Mouse (Mus musculus): ENCODE measurements around the gene Mfn1.

Gene Mfn1

DNA sequence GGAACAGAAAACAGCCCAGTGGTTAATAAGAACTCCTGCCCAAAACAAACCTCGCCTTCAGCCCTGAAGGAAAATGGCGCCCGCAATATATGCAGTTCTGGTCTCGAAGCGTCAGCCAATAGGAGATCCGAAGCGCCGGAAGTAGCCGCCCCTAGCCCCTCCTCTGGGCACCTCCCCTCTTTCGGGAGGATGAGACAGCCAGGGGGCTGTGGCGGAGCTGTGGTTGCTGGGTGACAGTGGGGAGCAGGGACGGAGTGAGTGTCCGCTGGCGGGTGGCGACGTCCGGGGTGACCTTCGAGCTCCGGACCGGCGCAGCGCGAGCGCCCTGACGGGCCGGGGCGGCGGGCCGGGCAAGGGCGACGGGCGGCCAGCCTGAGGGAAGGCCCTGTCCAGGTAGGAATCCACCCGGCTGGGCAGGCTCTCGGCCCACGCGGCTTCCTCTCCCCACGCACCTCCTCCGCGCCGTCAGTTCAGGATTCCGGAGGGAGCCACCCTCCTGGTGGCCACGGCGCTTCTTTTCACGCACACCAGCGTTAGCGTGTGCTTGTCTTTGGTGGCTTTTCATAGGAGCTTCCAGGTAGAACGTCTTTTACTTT lies at the start of gene Mfn1:
TSS of gene Mfn1 (plus strand) at position 163 of the 596 bp plus-strand sequence.
- DNase-seq (ENCODE audit: low spot score in 2 of 2) = peak; percentile 85 to 95

DNA sequence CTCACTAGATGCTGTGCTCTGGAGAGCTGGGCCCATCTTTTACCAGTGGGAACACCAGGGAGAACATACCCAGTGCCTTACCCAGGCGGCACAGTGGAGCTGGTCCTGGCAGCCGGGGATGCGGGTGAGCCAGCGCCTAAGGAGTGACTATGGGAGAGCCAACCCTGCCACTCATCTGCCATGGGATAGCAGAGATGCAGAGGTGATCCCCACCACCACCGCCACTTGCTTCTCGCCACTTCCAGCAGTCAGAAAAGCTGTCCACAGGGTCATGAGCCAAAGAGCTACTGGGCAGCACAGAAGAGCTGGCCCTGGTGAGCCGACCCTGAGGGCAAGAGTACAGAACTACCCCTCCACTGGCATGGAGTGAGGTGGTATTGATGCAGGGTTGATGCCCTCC lies 49.3 kb upstream of the Mfn1 start:
- no peak for DNase-seq (ENCODE audit: low spot score in 2 of 2)

DNA sequence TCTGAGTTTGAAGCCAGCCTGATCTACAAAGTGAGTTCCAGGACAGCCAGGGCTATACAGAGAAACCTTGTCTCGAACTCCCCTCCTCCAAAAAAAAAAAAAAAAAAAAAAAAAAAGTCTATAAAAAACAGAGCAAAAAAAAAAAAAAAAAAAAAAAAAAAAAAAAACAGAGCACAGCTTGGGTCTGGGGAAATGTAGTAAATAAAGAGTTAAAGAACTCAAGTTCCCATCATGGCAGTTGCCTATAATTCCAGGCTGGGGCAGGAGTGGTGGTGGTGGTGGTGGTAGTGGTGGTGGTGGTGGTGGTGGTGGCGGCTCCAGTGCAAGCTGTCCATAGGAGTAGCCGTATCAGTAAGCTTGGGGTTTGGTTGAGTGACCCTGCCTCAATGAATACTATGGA lies 46.2 kb upstream of the Mfn1 start:
- no peak for DNase-seq (ENCODE audit: low spot score in 2 of 2)

DNA sequence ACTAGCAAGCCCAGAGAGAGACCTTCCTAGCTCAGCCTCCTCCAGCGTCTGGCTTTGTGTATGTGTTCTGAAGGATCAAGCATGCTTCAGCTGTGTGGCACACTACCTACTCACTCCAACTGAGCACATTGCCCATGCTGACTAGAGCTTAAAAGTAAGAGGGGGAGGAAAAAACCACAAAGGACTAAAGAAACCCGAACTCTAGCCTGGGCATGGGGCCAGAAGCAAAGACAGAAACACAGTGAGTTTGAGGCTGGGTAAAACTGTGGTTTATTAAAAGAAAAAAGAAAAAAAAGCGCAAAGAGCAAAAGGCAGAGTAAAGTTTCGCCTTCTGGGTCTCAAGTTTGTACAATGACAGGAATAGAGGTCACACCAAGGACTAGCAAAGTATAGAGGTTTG lies 42.7 kb upstream of the Mfn1 start:
- no peak for DNase-seq (ENCODE audit: low spot score in 2 of 2)

DNA sequence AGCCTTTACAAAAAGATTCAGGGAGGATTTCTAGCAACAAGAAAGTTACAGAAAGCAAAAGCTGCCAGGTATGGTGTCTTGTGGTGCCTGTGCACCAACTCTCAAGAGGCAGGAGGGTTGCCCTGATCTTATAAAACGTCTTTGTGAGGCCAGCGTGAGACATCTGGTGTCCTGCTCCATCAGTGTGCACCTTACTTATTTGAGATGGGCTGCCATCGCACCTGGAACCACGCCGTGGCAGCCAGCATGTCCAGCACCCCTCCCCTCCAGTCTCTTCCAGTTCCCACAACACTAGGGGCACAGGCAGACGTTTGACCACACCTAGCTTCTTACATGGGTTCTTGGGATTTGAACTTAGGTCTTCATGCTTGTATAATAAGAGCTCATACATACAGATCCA lies 41.1 kb upstream of the Mfn1 start:
- no peak for DNase-seq (ENCODE audit: low spot score in 2 of 2)

DNA sequence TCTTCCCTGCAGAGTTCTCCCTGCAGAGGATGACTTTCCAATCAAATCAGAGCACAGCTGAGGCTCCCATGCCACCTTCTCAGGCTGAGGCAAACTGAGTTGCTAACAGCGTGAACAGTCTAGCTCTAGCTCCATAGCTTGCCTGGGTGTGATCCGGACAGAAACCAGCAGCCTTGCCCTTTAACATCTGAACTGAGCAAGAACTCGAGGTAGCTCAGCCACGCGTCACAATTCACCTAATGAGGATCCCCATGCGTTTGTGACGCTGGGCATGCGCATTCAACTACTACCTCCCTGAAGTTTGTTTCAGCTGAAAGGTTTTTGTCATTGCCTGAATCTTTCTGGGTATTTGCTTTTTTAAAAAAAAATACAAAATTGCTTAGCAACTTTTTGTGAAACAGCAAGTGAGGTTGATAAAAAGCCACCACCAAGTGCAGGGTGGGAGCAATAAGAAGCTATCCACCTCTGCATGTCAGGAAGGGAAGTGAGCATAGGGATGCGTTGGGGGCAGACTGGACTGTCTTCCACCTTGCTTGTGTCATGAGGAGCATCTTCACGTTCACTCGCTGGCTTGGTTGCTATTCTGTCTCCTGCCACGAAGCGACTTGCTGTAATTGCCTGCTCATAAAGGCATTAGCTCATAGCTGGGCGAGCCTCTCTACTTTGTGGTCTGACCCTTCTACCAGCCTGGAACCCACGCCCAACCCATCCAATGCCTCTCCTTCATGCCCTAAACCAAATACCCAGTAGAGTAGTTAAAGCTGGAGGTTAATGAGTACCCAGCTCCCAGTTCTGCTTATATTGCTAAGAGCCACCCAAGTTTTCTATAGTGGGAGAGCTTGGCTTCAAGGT lies 39.0 kb upstream of the Mfn1 start:
- DNase-seq (ENCODE audit: low spot score in 2 of 2) = no peak

DNA sequence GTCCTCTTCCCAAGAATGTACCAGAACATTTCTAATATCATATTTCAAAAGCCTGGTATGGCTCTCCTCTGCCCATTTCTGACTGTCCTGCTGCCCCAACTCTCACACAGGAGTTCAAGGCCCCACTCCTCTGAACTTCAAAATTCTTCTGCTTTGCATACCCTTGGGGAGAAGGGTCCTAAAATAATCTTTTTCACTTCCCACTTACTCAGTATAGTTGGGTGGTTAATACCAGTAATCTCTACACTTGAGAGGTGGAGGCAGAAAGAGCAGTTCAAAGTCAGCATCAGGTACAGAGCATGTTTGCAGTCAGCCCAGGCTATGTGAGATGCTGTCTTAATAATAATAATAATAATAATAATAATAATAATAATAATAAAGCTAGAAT lies 38.3 kb upstream of the Mfn1 start:
- no peak for DNase-seq (ENCODE audit: low spot score in 2 of 2)

DNA sequence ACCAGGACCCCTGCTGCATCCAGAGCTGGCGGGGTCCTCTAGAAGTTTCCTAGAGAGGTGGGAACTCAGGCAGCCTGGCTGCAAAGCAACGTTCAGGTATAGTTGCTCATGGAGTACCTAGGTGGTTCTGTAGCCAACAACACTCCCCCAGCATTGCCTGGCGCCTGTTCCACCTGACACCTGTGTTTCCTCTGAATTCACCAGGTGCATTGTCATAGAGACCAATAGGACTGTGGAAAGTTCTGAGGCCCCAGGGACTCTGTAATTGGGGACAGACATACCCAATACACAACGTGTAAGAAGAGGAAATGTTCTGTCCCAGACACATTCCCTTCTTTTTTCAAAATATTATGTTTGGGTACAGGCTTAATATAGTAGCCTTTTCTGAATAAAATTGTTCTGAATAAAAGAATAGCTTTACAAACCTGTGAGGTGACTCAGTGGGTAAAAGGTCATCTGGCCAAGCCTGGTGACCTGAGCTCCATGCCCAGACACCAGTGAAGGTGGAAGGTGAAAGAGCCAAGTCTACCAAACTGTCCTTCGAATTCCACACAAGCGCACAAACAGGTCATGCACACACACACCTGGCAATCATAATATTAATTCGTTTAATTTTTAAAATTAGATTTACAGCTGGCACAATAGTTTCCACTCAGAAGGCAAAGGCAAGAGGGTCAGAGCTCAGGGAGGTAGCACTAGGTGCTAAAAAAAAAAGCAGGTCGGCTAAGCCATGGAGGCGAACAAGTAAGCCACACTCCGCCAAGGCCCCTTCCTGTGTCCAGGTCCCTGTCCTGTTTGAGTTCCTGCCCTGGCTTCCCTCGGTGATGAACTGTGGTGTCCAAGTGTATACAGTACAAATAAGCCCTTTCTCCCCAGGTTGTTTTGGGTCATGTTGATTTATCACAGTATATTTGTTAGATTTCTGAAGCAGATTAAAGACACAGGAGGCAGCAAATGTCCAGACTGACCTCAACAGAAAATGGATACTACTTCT lies 36.9 kb upstream of the Mfn1 start, which contains the start of gene Kcnmb3:
TSS of gene Kcnmb3 (minus strand) at position 135 of the 994 bp plus-strand sequence.
- no peak for DNase-seq (ENCODE audit: low spot score in 2 of 2)

DNA sequence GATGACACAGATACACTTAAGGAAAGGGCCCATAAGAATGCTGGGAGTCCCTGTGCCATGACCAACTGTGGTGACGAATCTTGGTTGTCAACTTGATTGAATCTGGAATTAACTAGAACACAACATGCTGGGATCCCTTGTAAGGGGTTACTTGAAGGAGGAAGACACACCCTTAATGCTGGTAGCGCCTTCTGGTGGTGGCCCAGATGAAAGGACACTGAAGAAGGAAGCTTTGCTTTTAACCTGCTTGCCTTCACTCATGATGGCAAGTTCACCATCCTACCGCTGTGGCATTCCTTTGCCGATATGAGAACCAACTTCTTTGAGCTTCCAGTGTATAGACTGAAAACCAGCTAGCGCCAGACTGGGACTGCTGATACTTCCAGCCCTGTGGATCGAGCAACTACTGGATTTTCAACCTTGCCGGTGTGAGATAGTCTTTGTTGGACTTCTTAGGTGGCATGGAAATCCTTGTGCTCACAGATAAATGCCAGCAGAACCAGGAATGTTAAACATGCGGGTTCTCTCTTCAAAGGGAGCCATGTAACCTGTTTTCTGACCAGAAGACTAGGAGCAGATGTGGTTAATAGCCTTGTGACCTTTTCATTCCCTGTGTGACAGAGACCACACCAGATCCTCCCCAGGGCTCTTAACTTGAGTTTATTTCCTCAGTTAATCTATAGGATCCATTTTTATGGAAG lies 34.7 kb upstream of the Mfn1 start:
- no peak for DNase-seq (ENCODE audit: low spot score in 2 of 2)

DNA sequence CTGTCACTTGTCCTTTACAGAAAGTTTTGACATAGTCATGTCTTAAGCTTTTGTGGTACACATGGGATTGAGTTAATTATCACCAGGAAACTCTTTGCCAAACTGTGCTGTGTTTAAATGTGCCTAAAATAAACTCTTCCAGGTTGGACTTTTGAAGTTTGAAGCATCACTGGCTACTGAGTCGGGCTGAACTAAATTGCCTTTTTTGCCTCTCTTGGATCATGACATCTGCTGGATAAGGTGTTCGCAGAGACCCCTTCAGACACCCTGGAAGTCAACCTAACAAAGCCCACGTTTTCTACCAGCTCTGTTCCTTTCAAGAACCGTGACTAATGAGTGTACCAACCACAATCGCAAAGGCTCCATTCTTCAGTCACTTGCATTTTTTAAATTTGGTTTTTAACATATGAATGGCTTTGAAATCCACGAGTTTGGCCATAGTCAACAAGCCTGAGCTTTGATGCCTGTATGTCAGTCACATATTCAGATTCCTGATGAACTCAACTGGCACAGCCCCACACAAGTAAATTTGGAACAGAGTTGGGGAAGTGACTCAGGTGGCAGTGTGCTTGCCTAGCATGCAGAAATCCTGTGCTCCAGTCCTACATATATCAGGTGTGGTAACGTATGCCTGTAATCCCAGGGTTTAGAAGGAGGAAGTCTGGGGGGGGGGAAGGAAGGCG lies 34.0 kb upstream of the Mfn1 start:
- no peak for DNase-seq (ENCODE audit: low spot score in 2 of 2)

DNA sequence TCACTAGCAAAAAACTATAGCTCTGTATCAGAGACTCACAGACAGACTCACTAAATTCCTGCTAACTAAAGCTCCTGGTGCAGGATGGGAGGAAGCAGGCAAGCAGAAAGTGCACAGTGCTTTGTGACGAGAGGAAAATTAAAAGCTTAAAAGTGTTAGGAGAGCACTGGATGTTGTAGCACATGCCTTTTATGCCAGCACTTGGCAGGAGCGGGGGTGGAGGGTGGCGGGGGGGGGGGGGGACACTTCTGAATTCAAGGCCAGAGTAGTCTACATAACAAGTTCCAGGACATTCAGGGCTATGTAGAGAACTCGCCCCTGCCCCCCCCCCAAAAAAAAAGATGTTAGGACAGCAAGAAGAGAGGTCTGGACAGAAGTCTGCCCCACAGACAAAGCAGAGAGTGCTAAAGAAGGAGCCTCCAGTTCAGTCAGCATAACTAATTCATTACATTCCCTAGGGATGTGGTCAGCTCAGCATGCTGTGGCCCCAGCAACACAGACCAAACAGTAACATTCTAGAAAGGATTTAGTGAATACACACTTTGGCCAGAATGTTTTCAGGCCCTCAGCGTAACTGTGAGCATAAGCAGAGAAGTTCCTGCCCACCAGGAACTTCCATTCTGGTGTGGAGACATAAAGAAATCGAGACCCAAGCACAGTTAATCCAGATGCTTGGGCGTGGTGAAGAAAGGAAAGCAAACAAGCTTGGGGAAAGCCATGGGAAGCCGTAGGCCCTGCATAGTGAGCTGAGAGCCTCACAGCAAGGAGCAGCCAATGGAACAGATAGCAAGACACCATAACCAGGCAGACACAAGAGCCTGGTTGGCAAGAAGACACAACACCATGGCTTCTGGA lies 33.2 kb upstream of the Mfn1 start:
- DNase-seq (ENCODE audit: low spot score in 2 of 2) = no peak

DNA sequence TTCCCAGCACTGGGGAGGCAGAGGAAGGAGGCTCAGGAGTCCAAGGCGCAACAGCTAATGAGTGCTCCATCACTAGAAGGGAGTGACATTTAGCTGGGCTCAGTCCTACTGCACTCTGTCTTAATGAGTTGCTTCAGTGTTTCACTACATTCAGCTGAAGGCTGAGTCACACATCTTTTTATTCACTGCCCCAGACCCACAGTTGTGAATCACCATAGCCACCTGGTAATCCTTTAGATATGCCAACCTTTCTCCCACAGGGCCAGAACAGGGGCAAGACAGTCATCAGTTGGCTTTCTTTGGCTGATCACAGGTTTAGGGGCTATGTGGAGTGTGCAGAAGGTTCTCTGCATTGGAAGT lies 32.6 kb upstream of the Mfn1 start:
- no peak for DNase-seq (ENCODE audit: low spot score in 2 of 2)

DNA sequence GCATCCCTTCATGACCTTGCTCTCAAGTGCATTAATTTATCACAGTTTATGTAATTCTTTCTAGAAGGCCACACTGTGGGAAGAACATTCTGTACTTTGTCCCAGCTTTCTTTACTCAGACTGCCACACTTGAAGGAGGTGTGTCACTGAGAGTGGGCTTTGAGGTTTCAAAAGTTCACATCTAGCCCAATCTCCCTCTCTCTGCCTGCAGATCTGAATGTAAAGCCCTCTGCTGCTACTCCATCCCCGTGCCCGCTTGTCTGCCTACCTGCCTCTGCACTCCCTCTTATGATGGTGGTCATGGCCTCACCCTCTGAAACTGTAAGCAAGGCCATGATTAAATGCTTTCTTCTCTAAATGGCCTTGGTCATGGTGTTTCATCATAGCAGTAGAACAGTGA lies 28.9 kb upstream of the Mfn1 start:
- DNase-seq (ENCODE audit: low spot score in 2 of 2) = no peak

DNA sequence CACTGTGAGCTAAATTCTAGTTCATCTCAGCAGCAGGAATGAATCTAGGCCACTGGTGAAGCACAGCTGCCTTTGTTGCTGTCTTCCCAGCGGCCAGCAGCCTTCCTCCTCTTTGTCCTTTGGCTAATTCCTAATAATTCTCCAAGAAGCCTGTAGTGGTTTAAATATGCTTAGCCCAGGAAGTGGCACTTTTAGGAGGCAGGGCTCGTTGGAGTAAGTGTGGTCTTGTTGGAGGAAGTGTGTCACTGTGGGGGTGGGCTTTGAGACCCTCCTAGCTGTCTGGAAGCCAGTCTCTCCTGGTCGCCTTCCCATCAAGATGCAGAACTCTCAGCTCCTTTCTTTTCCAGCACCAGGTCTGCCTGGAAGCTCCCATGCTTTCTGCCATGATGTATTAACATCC lies 23.4 kb upstream of the Mfn1 start:
- no peak for DNase-seq (ENCODE audit: low spot score in 2 of 2)

DNA sequence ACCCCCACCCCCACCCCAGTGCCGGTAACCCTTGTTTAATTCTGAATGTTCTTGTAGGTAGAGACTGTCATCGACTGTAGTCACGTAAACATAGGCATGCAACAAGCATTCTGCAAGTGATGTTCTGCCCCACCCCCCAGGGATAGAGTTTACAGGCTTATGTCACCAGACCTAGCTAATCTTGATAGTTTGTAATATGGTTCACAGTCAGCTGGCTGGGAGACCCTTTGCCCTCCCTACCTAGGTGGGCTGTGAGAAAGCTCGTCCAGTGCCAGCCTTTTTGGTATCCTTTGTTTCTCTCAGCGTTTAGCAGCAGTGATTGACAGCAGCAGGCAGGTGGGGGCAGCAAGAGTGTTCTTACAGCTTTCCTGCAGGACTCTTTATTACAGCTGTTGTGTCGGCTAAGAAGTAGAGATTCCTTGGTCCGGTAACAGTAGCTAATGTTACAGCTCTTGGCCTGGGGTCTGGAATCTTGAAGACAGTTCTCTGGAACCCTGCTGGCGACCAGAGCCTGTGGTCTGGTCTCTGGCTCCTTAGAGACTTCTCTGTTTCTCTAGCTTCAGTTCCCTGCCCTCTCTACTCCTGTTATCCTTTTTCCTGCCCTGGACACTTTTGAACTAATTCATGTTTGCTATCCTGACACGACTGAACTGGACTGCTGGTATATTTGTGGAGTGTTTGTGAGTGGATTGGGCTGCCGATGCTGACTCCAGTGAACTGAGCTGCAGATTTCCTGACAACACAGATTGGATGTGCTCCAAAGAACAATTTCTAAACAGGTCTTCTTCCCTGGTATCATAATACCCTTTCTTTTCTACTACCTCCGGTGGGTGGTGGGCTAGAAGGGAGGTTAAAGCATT lies 22.7 kb upstream of the Mfn1 start:
- no peak for DNase-seq (ENCODE audit: low spot score in 2 of 2)

DNA sequence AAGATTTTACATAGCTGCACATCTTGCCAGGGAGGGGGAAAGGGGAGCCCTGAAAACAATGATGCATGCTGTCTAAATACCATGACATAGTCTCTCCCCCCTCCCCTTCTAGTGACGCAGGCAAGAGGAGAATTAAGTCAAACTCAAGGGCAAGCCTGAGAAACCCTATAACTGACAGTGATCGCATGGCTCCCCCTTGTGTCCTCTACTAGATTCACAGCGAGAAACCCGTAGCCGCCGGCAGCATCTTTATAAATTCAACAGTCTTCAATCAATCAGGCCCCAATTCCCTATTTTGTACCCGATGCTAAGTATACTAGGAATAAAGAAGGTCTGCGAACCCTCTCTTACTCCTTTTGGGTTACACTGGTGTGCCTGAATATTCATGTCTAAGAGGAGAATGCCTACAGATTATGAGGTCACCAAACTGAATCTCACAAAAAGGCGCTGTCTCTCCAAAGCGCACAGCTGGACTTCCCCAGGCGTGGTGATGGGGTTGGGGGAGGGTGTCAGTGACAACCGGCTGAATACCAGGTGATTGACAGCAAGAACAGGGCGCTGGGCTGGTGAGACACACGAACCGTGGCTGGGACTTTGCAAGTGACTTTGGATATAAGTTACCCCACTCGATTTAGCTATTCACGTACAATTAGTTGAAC lies 20.5 kb upstream of the Mfn1 start:
- peak in 1 of 2 experiments; percentile 82 for DNase-seq (ENCODE audit: low spot score in 2 of 2)

DNA sequence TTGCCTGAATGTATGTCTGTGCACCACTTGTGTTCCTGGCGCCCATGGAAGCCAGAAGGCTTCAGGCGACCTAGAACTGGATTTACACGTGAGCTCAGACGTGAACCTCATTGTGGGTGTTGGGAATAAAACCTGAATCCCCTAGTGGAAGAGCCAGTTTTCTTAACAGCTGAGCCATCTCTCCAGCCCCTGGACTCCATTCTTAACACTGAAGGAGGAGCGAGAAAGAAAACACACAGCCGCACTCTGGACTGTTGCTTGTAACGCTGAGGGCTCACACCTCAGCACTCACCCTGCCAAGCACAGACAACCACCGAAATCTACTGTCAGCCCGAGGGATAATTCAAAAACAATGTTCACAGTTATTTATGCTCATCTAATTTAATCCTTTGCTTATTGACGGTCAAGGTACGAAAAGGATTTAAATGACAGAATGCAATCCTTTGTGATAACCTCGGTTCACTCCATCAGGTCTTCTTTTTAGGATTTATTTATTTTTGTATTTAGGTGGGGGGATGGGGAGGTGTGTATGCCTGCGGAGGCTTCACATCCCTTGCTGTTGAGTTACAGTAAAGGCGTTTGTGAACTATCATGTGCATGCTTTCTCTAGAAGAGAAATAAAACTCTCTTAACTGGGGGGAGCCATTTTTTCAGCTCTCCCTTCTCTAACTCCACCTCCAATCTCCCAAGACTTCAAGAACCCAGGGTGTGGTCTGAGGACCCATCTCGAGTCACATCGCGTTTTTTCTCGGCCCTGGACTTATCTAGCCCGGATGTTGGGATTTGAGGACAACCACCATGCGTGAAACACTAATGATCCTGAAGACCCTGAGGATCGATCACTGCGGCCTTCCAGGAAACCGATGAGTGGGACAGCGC lies 19.5 kb upstream of the Mfn1 start, which contains the start of gene Zfp639:
TSS of gene Zfp639 (plus strand) at position 764 of the 879 bp plus-strand sequence.
- peak in 1 of 2 experiments; percentile 50 for DNase-seq (ENCODE audit: low spot score in 2 of 2)

Measured in left cerebral cortex, adult 9 months (tissue).